Mouse (Mus musculus) embryonic facial prominence, embryonic 12.5 days (tissue): ENCODE data around the gene Kcnh2. TPM values are rescaled to one million over a fixed set of nuclear protein-coding genes. Genes with fewer than 3 reads are reported as not detected.

Experiments
- ATAC-seq: fragments of 200-750 bp; cut with Nextera tagmentation; 2 replicates; pipeline ENCODE4 v1.8.0; 2017; ENCODE audit not compliant: insufficient number of reproducible peaks, insufficient read depth, low FRiP score, low TSS enrichment
- H3K27ac ChIP-seq: fragments of 300-500 bp; sonication (generic); 2 replicates; pipeline ENCODE4 v1.5.1; 2016; ENCODE audit warnings: mild to moderate bottlenecking
- H3K27me3 ChIP-seq: fragments of 300-500 bp; sonication (generic); 2 replicates; pipeline ENCODE4 v1.6.1; 2016; ENCODE audit warnings: mild to moderate bottlenecking, moderate library complexity
- H3K36me3 ChIP-seq: fragments of 300-500 bp; sonication (generic); 2 replicates; pipeline ENCODE4 v1.6.1; 2016; ENCODE audit warnings: mild to moderate bottlenecking
- H3K4me1 ChIP-seq: fragments of 300-500 bp; sonication (generic); 2 replicates; pipeline ENCODE4 v1.6.1; 2016
- H3K4me2 ChIP-seq: fragments of 300-500 bp; sonication (generic); replicated peaks from 2 replicates; pipeline ENCODE4 v1.6.1; 2016; ENCODE audit warnings: mild to moderate bottlenecking, moderate library complexity
- H3K4me3 ChIP-seq: fragments of 300-500 bp; sonication (generic); 2 replicates; pipeline ENCODE4 v1.5.1; 2016; ENCODE audit warnings: mild to moderate bottlenecking
- H3K9ac ChIP-seq: fragments of 300-500 bp; sonication (generic); 2 replicates; pipeline ENCODE4 v1.6.1; 2016; ENCODE audit warnings: mild to moderate bottlenecking, moderate library complexity
- H3K9me3 ChIP-seq: fragments of 300-500 bp; sonication (generic); 2 replicates; pipeline ENCODE4 v1.6.1; 2016; ENCODE audit warnings: mild to moderate bottlenecking, moderate library complexity
- WGBS: fragments of 180-500 bp; shearing (Covaris S2); methylation state at CpG from one replicate; pipeline ENCODE4 v1.1.7; 2016; 5-methylcytosine and 5-hydroxymethylcytosine counted together
- polyA plus RNA-seq: library from polyadenylated mRNA; unstranded; fragments of >200 nt; fragmentation: Nextera tagmentation; extraction: Ambion mirVana; gene quantifications from 2 replicates; pipeline ENCODE4 v1.2.1, GENCODE M21; 2016

Gene Kcnh2
- polyA plus RNA-seq, 1 experiment from 2014 or later, result 5.2 TPM

- H3K9me3 ChIP-seq, result no peaks in the 10 kb centered on the region
- no peak overlapping the region for H3K9ac ChIP-seq
- no peaks in the 10 kb centered on the region for H3K4me1 ChIP-seq
- H3K36me3 ChIP-seq, result no peaks in the 10 kb centered on the region
- H3K27me3 ChIP-seq, result peaks cover 3% of the 10 kb centered on the region; the same call in 1 of the 2 replicates
- H3K4me3 ChIP-seq, result no peak overlapping the region
- H3K27ac ChIP-seq, result no peak overlapping the region
- WGBS, result 79% methylated on average over 7 of the region's 7 CpGs
- ATAC-seq, result no peak
- no peak overlapping the region for H3K4me2 ChIP-seq
These were observed 23.4 kb upstream of the Kcnh2 start for GRCm38 (mm10) chr5:24374666-24375328.

DNA sequence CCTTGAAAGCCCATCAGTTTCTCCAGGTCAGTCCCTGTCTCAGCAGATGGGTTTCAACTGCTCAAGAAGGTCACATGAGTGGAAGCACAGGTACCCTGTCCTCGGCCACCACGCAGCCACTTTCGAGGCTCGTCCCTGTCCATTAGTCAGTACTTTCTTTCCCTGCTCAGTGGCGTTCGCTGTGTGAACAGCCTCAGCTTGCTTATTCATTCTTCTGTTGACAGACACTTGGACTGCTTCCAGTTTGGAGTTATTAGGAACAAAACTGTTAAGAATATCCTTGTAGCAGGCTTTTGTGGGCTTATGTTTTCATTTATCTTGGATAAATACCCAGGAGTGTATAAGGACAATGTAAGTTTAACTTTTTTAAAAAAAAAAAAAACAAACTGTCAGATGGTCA is 22.8 kb upstream of the Kcnh2 start:
- Histone ChIP-seq H3K27me3 (peaks cover 3% of the 10 kb centered on the region; the same call in 1 of the 2 replicates), H3K4me2 (no peak overlapping the region), H3K36me3 (no peaks in the 10 kb centered on the region), H3K9me3 (no peaks in the 10 kb centered on the region), H3K27ac (no peak overlapping the region), H3K4me3 (no peak overlapping the region), H3K9ac (no peak overlapping the region), H3K4me1 (no peaks in the 10 kb centered on the region)
- 56% methylated on average over 6 of the region's 6 CpGs for WGBS
- no peak for ATAC-seq

DNA sequence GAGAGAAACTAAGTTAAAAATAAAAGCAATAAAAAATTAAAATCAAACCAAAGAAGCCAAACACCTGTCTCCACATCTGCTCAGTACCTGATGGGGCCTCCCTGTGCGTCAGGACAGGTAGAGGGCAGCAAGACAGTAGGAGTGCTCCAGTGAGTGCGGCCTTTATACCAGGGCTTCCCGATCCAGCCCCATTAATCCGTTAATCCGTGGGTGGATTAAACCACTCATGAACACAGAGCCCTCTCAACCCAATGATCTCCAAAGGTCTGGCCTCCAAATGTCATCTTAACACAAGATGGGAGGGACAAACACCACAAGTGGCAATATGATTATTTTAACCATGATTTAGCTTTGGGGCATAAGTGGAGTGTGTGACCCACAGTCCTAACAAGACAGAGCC is 22.4 kb upstream of the Kcnh2 start:
- H3K4me2 ChIP-seq, result no peak overlapping the region
- H3K9ac ChIP-seq, result no peak overlapping the region
- WGBS, result 68% methylated on average over 5 of the region's 5 CpGs
- ATAC-seq, result no peak
- H3K4me3 ChIP-seq, result no peak overlapping the region
- no peaks in the 10 kb centered on the region for H3K4me1 ChIP-seq
- H3K36me3 ChIP-seq, result no peaks in the 10 kb centered on the region
- H3K9me3 ChIP-seq, result no peaks in the 10 kb centered on the region
- H3K27ac ChIP-seq, result no peak overlapping the region
- peaks cover 2% of the 10 kb centered on the region; the same call in 1 of the 2 replicates for H3K27me3 ChIP-seq

DNA sequence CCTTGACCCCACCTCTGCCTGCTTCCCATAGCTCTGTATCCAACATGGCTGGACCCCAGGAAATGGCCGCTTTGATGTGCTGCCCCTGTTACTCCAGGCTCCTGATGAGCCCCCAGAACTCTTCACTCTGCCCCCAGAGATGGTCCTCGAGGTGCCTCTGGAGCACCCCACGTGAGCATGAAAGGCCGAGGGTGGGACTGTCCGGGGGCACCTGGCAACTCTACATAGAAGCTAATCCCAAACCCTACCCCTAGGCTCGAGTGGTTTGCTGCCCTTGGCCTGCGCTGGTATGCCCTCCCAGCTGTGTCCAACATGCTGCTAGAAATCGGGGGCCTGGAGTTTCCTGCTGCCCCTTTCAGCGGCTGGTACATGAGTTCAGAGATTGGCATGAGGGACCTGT is 18.4 kb upstream of the Kcnh2 start:
- Histone ChIP-seq H3K9me3 (no peaks in the 10 kb centered on the region), H3K4me3 (no peak overlapping the region), H3K4me2 (no peak overlapping the region), H3K9ac (no peak overlapping the region), H3K36me3 (no peaks in the 10 kb centered on the region), H3K27me3 (no peaks in the 10 kb centered on the region), H3K27ac (no peak overlapping the region), H3K4me1 (no peaks in the 10 kb centered on the region)
- no peak for ATAC-seq
- 72% methylated on average over 9 of the region's 9 CpGs for WGBS

DNA sequence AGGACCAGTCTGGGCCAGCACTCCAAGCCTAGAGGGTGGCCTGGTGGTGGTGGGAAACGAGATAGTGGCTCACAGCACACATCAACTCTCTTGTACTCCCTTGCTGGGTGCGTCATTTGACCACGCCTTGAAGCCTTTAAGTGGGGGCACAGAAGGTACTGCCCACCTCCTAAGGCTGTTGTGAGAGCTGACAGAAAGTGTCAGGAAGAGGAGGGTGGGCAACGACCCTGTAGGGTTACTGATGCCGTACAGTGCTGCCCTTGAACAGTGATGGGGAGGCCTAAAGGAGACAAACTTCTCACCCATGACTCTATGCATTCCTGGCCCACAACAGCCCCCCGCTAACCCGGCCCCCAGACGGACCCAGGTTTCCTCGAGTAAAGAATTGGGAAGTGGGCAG is 15.0 kb upstream of the Kcnh2 start:
- Histone ChIP-seq H3K9me3 (no peaks in the 10 kb centered on the region), H3K4me1 (no peaks in the 10 kb centered on the region), H3K36me3 (no peaks in the 10 kb centered on the region), H3K4me3 (no peak overlapping the region), H3K9ac (no peak overlapping the region), H3K4me2 (no peak overlapping the region), H3K27me3 (no peaks in the 10 kb centered on the region), H3K27ac (no peak overlapping the region)
- no peak for ATAC-seq
- WGBS, result 80% methylated on average over 9 of the region's 9 CpGs

- no peak overlapping the region for H3K4me3 ChIP-seq
These were observed 14.1 kb upstream of the Kcnh2 start for GRCm38 (mm10) chr5:24365528-24365927.

DNA sequence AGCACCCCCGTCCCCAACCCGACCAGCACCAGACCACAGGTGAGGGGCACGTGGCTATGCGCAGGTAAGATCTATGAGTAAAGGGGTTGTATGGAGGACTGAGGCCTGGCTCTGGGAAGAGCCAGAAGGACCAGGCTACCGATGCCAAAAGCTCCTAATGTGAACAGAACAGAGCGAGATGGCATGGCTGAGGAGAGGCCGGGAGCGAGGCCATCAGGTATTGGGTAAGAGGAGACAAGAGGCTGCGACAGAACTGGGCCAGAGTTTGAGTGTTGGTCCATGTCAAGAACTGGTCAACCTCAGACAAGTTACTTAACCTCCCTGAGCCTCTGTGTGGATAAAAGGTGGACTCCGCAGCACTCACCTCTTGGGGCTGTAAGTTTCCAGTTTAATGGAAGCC is 13.6 kb upstream of the Kcnh2 start:
- Histone ChIP-seq H3K4me3 (no peak overlapping the region), H3K9me3 (no peaks in the 10 kb centered on the region), H3K36me3 (no peaks in the 10 kb centered on the region), H3K27me3 (no peaks in the 10 kb centered on the region), H3K4me1 (no peaks in the 10 kb centered on the region), H3K4me2 (no peak overlapping the region), H3K9ac (no peak overlapping the region), H3K27ac (no peak overlapping the region)
- 86% methylated on average over 10 of the region's 10 CpGs for WGBS
- no peak for ATAC-seq

More at GRCm38 (mm10) chr5:24365528-24365927, 14.1 kb upstream of the Kcnh2 start:
- no peaks in the 10 kb centered on the region for H3K9me3 ChIP-seq
- H3K4me1 ChIP-seq, result no peaks in the 10 kb centered on the region
- H3K9ac ChIP-seq, result no peak overlapping the region
- H3K36me3 ChIP-seq, result no peaks in the 10 kb centered on the region
- ATAC-seq, result no peak
- H3K4me2 ChIP-seq, result no peak overlapping the region
- WGBS, result 29% methylated on average over 5 of the region's 5 CpGs
- no peaks in the 10 kb centered on the region for H3K27me3 ChIP-seq
- no peak overlapping the region for H3K27ac ChIP-seq

- WGBS, result 55% methylated on average over 12 of the region's 12 CpGs
- no peak within 1 kb of the TSS for H3K4me3 ChIP-seq
- no peaks in the 10 kb centered on the region for H3K4me1 ChIP-seq
- no peaks in the 10 kb centered on the region for H3K9me3 ChIP-seq
- no peak for ATAC-seq
- no peaks in the 10 kb centered on the region for H3K27me3 ChIP-seq
- H3K36me3 ChIP-seq, result no peaks in the 10 kb centered on the region
- H3K27ac ChIP-seq, result no peak within 1 kb of the TSS
- H3K9ac ChIP-seq, result no peak within 1 kb of the TSS
- H3K4me2 ChIP-seq, result no peak within 1 kb of the TSS
These were observed 13.1 kb upstream of the Kcnh2 start, which contains the start of gene Nos3 for GRCm38 (mm10) chr5:24364508-24364907. Gene Nos3 (plus strand): TSS chr5:24364810.

- Histone ChIP-seq H3K9me3 (no peaks in the 10 kb centered on the region), H3K9ac (no peak overlapping the region), H3K27ac (no peak overlapping the region), H3K4me1 (no peaks in the 10 kb centered on the region), H3K4me3 (no peak overlapping the region), H3K4me2 (no peak overlapping the region), H3K36me3 (no peaks in the 10 kb centered on the region), H3K27me3 (no peaks in the 10 kb centered on the region)
- ATAC-seq, result no peak
- WGBS, result 44% methylated on average over 3 of the region's 3 CpGs
These were observed 12.7 kb upstream of the Kcnh2 start for GRCm38 (mm10) chr5:24364061-24364460.

DNA sequence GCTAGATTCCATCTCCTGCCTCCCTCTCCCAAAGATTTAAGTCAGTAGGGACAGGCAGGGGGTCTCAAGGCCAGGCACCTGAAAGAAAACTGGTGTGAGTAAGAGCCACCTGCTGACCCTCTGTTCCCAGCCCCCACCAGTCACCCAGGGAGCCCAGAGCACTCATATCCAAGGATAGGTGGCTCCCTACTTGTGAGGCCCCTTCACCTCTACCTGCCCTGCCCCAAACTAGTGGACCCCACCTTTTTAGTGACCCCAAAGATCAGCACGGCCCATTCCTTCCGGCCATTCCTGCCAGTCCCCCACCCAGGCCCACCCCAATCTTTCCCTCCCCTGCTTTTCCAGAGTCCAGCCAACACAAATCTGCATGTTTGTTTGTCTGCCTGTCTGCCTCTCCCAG is 12.1 kb upstream of the Kcnh2 start:
- H3K36me3 ChIP-seq, result no peaks in the 10 kb centered on the region
- 74% methylated on average over 2 of the region's 2 CpGs for WGBS
- no peak for ATAC-seq
- H3K4me2 ChIP-seq, result no peak overlapping the region
- H3K9ac ChIP-seq, result no peak overlapping the region
- no peak overlapping the region for H3K4me3 ChIP-seq
- H3K9me3 ChIP-seq, result no peaks in the 10 kb centered on the region
- H3K27me3 ChIP-seq, result no peaks in the 10 kb centered on the region
- no peaks in the 10 kb centered on the region for H3K4me1 ChIP-seq
- no peak overlapping the region for H3K27ac ChIP-seq

GRCm38 (mm10) chr5:24360792-24361454 is 9.5 kb upstream of the Kcnh2 start:
- ATAC-seq, result no peak; the same call in 1 of the 2 replicates
- H3K27ac ChIP-seq, result no peak overlapping the region
- WGBS, result 2% methylated on average over 7 of the region's 7 CpGs
- H3K4me3 ChIP-seq, result no peak overlapping the region
- no peaks in the 10 kb centered on the region for H3K36me3 ChIP-seq
- no peaks in the 10 kb centered on the region for H3K9me3 ChIP-seq
- no peaks in the 10 kb centered on the region for H3K4me1 ChIP-seq
- no peaks in the 10 kb centered on the region for H3K27me3 ChIP-seq
- no peak overlapping the region for H3K9ac ChIP-seq
- no peak overlapping the region for H3K4me2 ChIP-seq

DNA sequence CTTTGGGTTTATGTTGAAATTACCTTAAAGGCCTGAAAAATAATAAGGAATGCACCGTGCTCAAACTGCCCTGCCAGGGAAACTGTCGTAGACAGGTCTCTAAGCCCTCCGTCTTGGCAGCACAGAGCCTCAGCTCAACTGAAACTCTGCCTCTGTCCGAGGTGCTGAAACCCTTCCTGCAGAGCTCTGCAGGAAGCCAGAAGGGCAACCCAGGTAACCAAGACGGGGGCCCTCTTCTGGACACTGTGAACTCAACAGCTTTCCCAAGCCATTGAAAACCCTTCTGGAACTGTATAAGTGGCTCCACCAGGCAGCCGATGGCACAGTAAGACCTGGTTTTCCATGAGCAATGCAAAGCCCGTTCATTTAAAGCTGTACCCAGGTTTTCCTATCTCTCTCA is 6.1 kb upstream of the Kcnh2 start:
- peaks cover 9% of the 10 kb centered on the region for H3K4me1 ChIP-seq
- H3K27me3 ChIP-seq, result peaks cover 21% of the 10 kb centered on the region
- H3K9me3 ChIP-seq, result no peaks in the 10 kb centered on the region
- H3K27ac ChIP-seq, result no peak overlapping the region
- H3K4me3 ChIP-seq, result no peak overlapping the region
- no peak overlapping the region for H3K4me2 ChIP-seq
- 9% methylated on average over 7 of the region's 7 CpGs for WGBS
- no peak overlapping the region for H3K9ac ChIP-seq
- ATAC-seq, result no peak
- no peaks in the 10 kb centered on the region for H3K36me3 ChIP-seq
